Mouse (Mus musculus) thymus, postnatal 4 days (tissue): ENCODE measurements around the gene Olfr92.
"Not testable (repeated sequence)": the region's sequence is repeated elsewhere in the genome, so short reads cannot be mapped to it uniquely, and the experiment has no call there.

Experiments
- DNase-seq: peaks from one replicate; pipeline ENCODE4 v3.0.0; 2021

Gene Olfr92

GRCm38 (mm10) chr17:37119988-37120387, at the start of gene Olfr92:
Gene Olfr92, minus strand, starts transcription at chr17:37120088.
- DNase-seq = no peak

GRCm38 (mm10) chr17:37161394-37161793, 41.5 kb upstream of the Olfr92 start, which contains the start of gene Olfr93:
Gene Olfr93, minus strand, starts transcription at chr17:37161494.
- DNase-seq = no peak

GRCm38 (mm10) chr17:37131366-37131765, 11.5 kb upstream of the Olfr92 start:
- not testable (repeated sequence) for DNase-seq

- DNase-seq = no peak
Observed at GRCm38 (mm10) chr17:37098178-37098577, 21.7 kb downstream of the Olfr92 start, which contains the start of gene Olfr91. Gene Olfr91, minus strand, starts transcription at chr17:37098278.

- DNase-seq = no peak
Observed at GRCm38 (mm10) chr17:37093289-37093688, 26.6 kb downstream of the Olfr92 start.

GRCm38 (mm10) chr17:37092198-37092597, 27.7 kb downstream of the Olfr92 start:
- DNase-seq = no peak

GRCm38 (mm10) chr17:37088399-37088798, 31.5 kb downstream of the Olfr92 start, which contains the start of gene Olfr90:
Gene Olfr90, minus strand, starts transcription at chr17:37088499.
- DNase-seq = no peak

- DNase-seq = no peak
Observed at GRCm38 (mm10) chr17:37085545-37085944, 34.3 kb downstream of the Olfr92 start.

- no peak for DNase-seq
Observed at GRCm38 (mm10) chr17:37084632-37085031, 35.3 kb downstream of the Olfr92 start.

GRCm38 (mm10) chr17:37083327-37083726, 36.6 kb downstream of the Olfr92 start:
- DNase-seq = peak; percentile 62

- no peak for DNase-seq
Observed at GRCm38 (mm10) chr17:37081659-37082058, 38.2 kb downstream of the Olfr92 start.

- DNase-seq = no peak
Observed at GRCm38 (mm10) chr17:37080119-37080518, 39.8 kb downstream of the Olfr92 start.

GRCm38 (mm10) chr17:37078990-37079389, 40.9 kb downstream of the Olfr92 start:
- DNase-seq = no peak

- DNase-seq = no peak
Observed at GRCm38 (mm10) chr17:37078193-37078592, 41.7 kb downstream of the Olfr92 start.

GRCm38 (mm10) chr17:37075766-37076165, 44.1 kb downstream of the Olfr92 start:
- no peak for DNase-seq

- DNase-seq = no peak
Observed at GRCm38 (mm10) chr17:37075181-37075580, 44.7 kb downstream of the Olfr92 start.

GRCm38 (mm10) chr17:37072730-37073276, 47.1 kb downstream of the Olfr92 start:
- no peak for DNase-seq

- DNase-seq = no peak
Observed at GRCm38 (mm10) chr17:37072080-37072729, 47.7 kb downstream of the Olfr92 start.

- DNase-seq = no peak
Observed at GRCm38 (mm10) chr17:37070121-37070520, 49.8 kb downstream of the Olfr92 start.

- no peak for DNase-seq
Observed at GRCm38 (mm10) chr17:37067861-37068260, 52.0 kb downstream of the Olfr92 start.

GRCm38 (mm10) chr17:37065993-37066392, 53.9 kb downstream of the Olfr92 start:
- no peak for DNase-seq

- no peak for DNase-seq
Observed at GRCm38 (mm10) chr17:37063686-37064495, 56.0 kb downstream of the Olfr92 start.

- DNase-seq = no peak
Observed at GRCm38 (mm10) chr17:37063063-37063462, 56.8 kb downstream of the Olfr92 start.
